Mouse (Mus musculus): ENCODE results near the gene Lrrc45.
A peak's percentile ranks its signal among the peaks of the same experiment; 100 is the strongest.
"Not testable (repeated sequence)": the region's sequence is repeated elsewhere in the genome, so short reads cannot be mapped to it uniquely, and the experiment has no call there.

The Lrrc45 gene

GRCm38 (mm10) chr11:120713580-120714518 is at the start of gene Lrrc45, which contains the start of gene Cenpx:
Gene Lrrc45, plus strand, starts transcription at chr11:120713925.
Gene Cenpx, minus strand, starts transcription at chr11:120713738.
- peak; percentile 98 for DNase-seq (ENCODE audit: low read depth, low spot score)

- DNase-seq (ENCODE audit: low read depth, low spot score): no peak
Observed at GRCm38 (mm10) chr11:120665406-120665805, 48.3 kb upstream of the Lrrc45 start.

GRCm38 (mm10) chr11:120666617-120667016 is 47.1 kb upstream of the Lrrc45 start:
- DNase-seq (ENCODE audit: low read depth, low spot score): no peak

- DNase-seq (ENCODE audit: low read depth, low spot score): peak; percentile 99
Observed at GRCm38 (mm10) chr11:120672687-120673593, 40.8 kb upstream of the Lrrc45 start, which contains the start of gene Aspscr1. Gene Aspscr1, plus strand, starts transcription at chr11:120672973.

GRCm38 (mm10) chr11:120673594-120674122 is 40.1 kb upstream of the Lrrc45 start:
- DNase-seq (ENCODE audit: low read depth, low spot score): peak; percentile 79

GRCm38 (mm10) chr11:120675875-120676274 is 37.9 kb upstream of the Lrrc45 start:
- DNase-seq (ENCODE audit: low read depth, low spot score): not testable (repeated sequence)

- no peak for DNase-seq (ENCODE audit: low read depth, low spot score)
Observed at GRCm38 (mm10) chr11:120676951-120677350, 36.8 kb upstream of the Lrrc45 start.

GRCm38 (mm10) chr11:120679909-120680308 is 33.8 kb upstream of the Lrrc45 start:
- peak; percentile 45 for DNase-seq (ENCODE audit: low read depth, low spot score)

GRCm38 (mm10) chr11:120682683-120683082 is 31.0 kb upstream of the Lrrc45 start:
- no peak for DNase-seq (ENCODE audit: low read depth, low spot score)

GRCm38 (mm10) chr11:120683536-120683935 is 30.2 kb upstream of the Lrrc45 start:
- DNase-seq (ENCODE audit: low read depth, low spot score): no peak

GRCm38 (mm10) chr11:120684086-120684485 is 29.6 kb upstream of the Lrrc45 start:
- DNase-seq (ENCODE audit: low read depth, low spot score): no peak

- DNase-seq (ENCODE audit: low read depth, low spot score): no peak
Observed at GRCm38 (mm10) chr11:120684660-120685059, 29.1 kb upstream of the Lrrc45 start.

- no peak for DNase-seq (ENCODE audit: low read depth, low spot score)
Observed at GRCm38 (mm10) chr11:120686650-120687272, 27.0 kb upstream of the Lrrc45 start.

- no peak for DNase-seq (ENCODE audit: low read depth, low spot score)
Observed at GRCm38 (mm10) chr11:120689365-120689764, 24.4 kb upstream of the Lrrc45 start.

- no peak for DNase-seq (ENCODE audit: low read depth, low spot score)
Observed at GRCm38 (mm10) chr11:120692471-120693011, 21.2 kb upstream of the Lrrc45 start.

- no peak for DNase-seq (ENCODE audit: low read depth, low spot score)
Observed at GRCm38 (mm10) chr11:120693461-120693860, 20.3 kb upstream of the Lrrc45 start.

GRCm38 (mm10) chr11:120695184-120695583 is 18.5 kb upstream of the Lrrc45 start:
- no peak for DNase-seq (ENCODE audit: low read depth, low spot score)

GRCm38 (mm10) chr11:120695641-120696040 is 18.1 kb upstream of the Lrrc45 start:
- no peak for DNase-seq (ENCODE audit: low read depth, low spot score)

- peak; percentile 22 for DNase-seq (ENCODE audit: low read depth, low spot score)
Observed at GRCm38 (mm10) chr11:120696568-120696967, 17.2 kb upstream of the Lrrc45 start.

- no peak for DNase-seq (ENCODE audit: low read depth, low spot score)
Observed at GRCm38 (mm10) chr11:120697741-120698140, 16.0 kb upstream of the Lrrc45 start.
